Mouse (Mus musculus) small intestine, adult 2 months (tissue): Measurements from ENCODE around the gene Pnpo.

Source experiments
- CTCF ChIP-seq: fragments of 200-500 bp; IDR thresholded peaks from 2 replicates; pipeline ENCODE4 v1.5.1; 2012; ENCODE audit warnings: low read depth, mild to moderate bottlenecking, control low read depth, inconsistent platforms, low read length, moderate library complexity, mixed read lengths; ENCODE audit not compliant: insufficient replicate concordance, insufficient read length; ENCODE audit errors: extremely low read depth
- POLR2A ChIP-seq: fragments of 200-500 bp; IDR thresholded peaks from 2 replicates; pipeline ENCODE4 v1.6.1; 2012; ENCODE audit warnings: low read depth, mild to moderate bottlenecking, control low read depth, inconsistent platforms, low read length, moderate library complexity

DNA sequence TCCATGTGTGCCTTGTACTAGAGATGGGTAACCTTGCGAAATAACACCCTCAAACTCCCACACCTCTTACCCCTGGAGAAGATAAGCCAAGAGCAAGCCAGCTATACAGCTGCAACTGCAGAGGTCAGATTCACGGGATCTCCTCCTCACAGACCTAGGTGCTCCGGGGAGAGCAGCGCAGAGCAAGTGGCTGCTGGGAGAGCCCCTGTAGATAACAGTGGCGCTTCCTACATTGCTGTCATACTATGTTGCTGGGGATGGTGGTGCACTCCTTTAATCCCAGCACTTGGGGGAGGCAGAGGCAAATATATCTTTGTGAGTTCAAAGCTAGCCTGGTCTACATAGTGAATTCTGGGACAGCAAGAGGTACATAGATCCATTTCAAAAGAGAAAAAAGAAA, 17.2 kb downstream of the Pnpo start:
- TF ChIP-seq POLR2A: no peak
- no peak for TF ChIP-seq CTCF
